Mouse (Mus musculus) layer of hippocampus, adult 18-20 months (tissue): Measurements from ENCODE around the gene Dab2ip. TPM values are rescaled to one million over a fixed set of nuclear protein-coding genes. Genes with fewer than 3 reads are reported as not detected.

ENCODE experiments used
- DNase-seq, 2 experiments: peaks; one replicate each; pipeline ENCODE4 v3.0.0; 2022; ENCODE audit warnings: low spot score in 2 of 2
- total RNA-seq, 2 experiments: library from RNA; stranded (reverse); gene quantifications; 2 replicates each; pipeline ENCODE4 v1.2.3; 2021

The Dab2ip gene
- total RNA-seq, 2 experiments from 2014 or later, result 108 to 109 TPM

GRCm38 (mm10) chr2:35745876-35746275 is 187.8 kb downstream of the Dab2ip start:
- no peak for DNase-seq

GRCm38 (mm10) chr2:35746638-35747037 is 188.6 kb downstream of the Dab2ip start:
- DNase-seq, result no peak

- DNase-seq, result no peak
These were observed 189.4 kb downstream of the Dab2ip start for GRCm38 (mm10) chr2:35747371-35748035.

- DNase-seq, result no peak
These were observed 192.6 kb downstream of the Dab2ip start for GRCm38 (mm10) chr2:35750533-35751141.

GRCm38 (mm10) chr2:35751781-35752505 is 193.9 kb downstream of the Dab2ip start:
- DNase-seq, result no peak

GRCm38 (mm10) chr2:35756467-35756866 is 198.4 kb downstream of the Dab2ip start:
- DNase-seq, result no peak

GRCm38 (mm10) chr2:35760352-35760751 is 202.3 kb downstream of the Dab2ip start:
- no peak for DNase-seq

- no peak for DNase-seq
These were observed 202.8 kb downstream of the Dab2ip start for GRCm38 (mm10) chr2:35760867-35761266.

- no peak for DNase-seq
These were observed 203.4 kb downstream of the Dab2ip start for GRCm38 (mm10) chr2:35761458-35761857.

- DNase-seq, result no peak
These were observed 205.8 kb downstream of the Dab2ip start for GRCm38 (mm10) chr2:35763818-35764217.

GRCm38 (mm10) chr2:35764328-35764727 is 206.3 kb downstream of the Dab2ip start:
- DNase-seq, result no peak

GRCm38 (mm10) chr2:35767834-35768537 is 209.9 kb downstream of the Dab2ip start:
- peak in 1 of 2 experiments; percentile 44 for DNase-seq

- DNase-seq, result peak; percentile 67 to 84
These were observed 210.6 kb downstream of the Dab2ip start for GRCm38 (mm10) chr2:35768538-35769238.

GRCm38 (mm10) chr2:35769398-35769797 is 211.3 kb downstream of the Dab2ip start:
- no peak for DNase-seq

GRCm38 (mm10) chr2:35770541-35770940 is 212.5 kb downstream of the Dab2ip start:
- no peak for DNase-seq

GRCm38 (mm10) chr2:35775651-35776055 is 217.6 kb downstream of the Dab2ip start:
- no peak for DNase-seq

GRCm38 (mm10) chr2:35776935-35777334 is 218.9 kb downstream of the Dab2ip start:
- no peak for DNase-seq

GRCm38 (mm10) chr2:35779266-35779665 is 221.2 kb downstream of the Dab2ip start:
- no peak for DNase-seq
